Mouse (Mus musculus): ENCODE measurements around the gene Lmx1a.

Lmx1a gene

DNA sequence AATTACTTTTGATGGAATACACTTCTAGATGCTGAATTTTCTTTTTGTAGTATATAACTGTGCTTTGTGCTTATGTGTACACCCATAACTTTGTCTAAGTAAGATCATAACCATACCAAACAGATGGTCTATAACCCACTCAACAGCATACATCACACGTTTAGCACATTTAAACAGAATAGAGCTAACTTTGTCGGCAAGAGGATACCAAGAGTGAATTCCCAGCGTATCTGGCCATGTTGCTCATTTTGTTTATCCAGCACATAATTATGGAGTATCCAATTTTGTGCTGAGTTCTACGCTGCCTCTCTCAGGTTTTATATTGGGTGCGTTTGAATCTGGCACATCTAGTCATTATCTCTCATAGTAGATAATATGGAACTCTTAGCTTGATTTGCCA lies 196.7 kb downstream of the Lmx1a start:
- DNase-seq (ENCODE audit: low spot score in 2 of 2), result no peak

DNA sequence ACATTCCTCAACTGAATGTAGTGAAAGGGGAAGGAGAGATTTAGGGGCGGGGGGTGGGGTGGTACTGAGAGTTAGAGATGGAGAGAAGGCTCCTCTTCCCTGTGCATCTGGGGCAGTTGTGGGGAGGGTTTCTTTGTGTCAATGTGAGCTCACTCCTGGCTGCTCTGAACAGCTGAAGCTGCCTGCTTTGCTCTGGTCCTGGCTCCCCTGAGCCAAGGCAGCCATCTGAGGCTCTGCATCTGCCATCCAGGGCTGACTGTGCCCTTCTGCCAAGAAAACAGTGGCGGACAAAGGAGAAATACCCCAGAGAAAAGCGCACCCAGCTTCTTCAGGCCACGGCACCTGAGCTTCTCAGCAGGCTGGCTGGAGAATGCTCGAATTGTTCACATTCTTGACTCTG lies 199.1 kb downstream of the Lmx1a start:
- no peak for DNase-seq (ENCODE audit: low spot score in 2 of 2)

DNA sequence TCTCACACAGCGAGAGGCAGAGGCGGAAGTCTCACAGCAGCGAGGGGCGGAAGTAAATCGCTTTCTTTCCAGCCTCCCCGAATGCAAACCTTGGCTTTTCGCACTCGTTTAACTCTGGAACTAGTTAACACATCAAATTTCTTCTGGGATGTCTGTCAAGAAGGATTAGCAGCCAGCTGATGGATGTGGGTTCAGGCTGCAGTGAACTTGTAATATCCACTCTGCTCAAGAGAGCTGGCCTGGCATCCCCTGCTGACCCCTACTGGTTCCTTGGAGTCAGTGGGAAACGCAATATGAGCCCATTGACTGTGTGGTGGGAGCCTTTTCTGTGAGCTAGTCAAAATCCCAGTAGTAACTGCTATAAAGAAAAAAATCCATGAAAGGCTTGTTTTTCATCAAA lies 199.8 kb downstream of the Lmx1a start:
- DNase-seq (ENCODE audit: low spot score in 2 of 2), result no peak

DNA sequence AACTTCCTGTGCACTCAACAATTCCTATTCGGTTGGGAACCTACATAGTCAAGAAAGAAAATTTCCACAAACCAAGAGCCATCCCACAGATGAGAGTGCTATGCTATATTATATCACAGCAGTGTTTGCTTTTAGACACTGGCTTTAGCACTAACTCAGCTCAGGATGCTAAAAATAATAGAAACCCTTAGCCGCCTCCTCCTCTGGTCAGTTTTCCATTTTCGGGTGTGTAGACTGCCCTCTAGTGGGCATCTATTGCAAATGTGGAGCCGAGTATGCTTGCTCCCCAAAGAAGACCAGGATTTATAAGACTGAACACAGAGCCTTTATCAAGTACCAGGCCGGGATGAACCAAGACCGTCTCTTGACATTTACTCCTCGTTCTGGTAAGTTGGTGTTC lies 207.2 kb downstream of the Lmx1a start:
- no peak for DNase-seq (ENCODE audit: low spot score in 2 of 2)

All from heart, adult 9 months (tissue).